Mouse (Mus musculus): Measurements from ENCODE around the gene Ephb2. TPM values are rescaled to one million over a fixed set of nuclear protein-coding genes. Genes with fewer than 3 reads are reported as not detected.
A peak's percentile ranks its signal among the peaks of the same experiment; 100 is the strongest.

The Ephb2 gene
- polyA plus RNA-seq, 1 experiment, result 16.8 TPM

DNA sequence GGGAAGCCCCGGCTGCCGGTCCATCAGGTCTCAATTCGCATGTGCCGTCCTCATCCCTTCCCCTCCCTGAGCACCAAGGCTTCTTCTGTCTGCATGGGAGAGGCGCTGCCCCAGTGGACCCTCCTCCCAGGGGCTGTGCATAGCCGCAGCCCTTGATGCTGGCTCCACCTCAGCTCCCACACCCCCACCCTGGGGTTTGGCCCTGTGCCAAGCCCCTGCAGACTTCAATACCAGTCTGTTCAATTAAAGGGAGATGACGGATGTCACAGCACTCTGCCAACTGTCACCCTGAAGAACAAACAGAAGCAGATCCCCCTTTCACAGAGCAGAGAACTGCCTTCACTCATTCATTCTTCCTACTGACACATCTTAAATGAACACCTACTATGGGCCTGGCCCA, 19.1 kb downstream of the Ephb2 start:
- TF ChIP-seq USF1 (IDR thresholded peaks at IDR 0.05; ENCODE audit: low read depth), result no peak
- no peak for TF ChIP-seq MYOG (IDR thresholded peaks at IDR 0.05; ENCODE audit: control insufficient read depth, extremely low read depth, insufficient read length)
- TF ChIP-seq CEBPB (IDR thresholded peaks at IDR 0.05; ENCODE audit: low read depth), result no peak
- TF ChIP-seq MYOD1 (IDR thresholded peaks at IDR 0.05; ENCODE audit: control insufficient read depth, insufficient read length, low read depth), result no peak
- no peak for TF ChIP-seq CTCF (IDR thresholded peaks at IDR 0.05; ENCODE audit: control insufficient read depth, insufficient read depth, insufficient read length)
- TF ChIP-seq MAX (IDR thresholded peaks at IDR 0.05), result no peak
- no peak for TF ChIP-seq FOSL1 (IDR thresholded peaks at IDR 0.05; ENCODE audit: insufficient read depth, low read length, poor library complexity, severe bottlenecking)
- no peaks in the 10 kb centered on the region for H3K36me3 ChIP-seq (ENCODE audit: control insufficient read depth, insufficient read depth)
- H3K27me3 ChIP-seq (ENCODE audit: control insufficient read depth, insufficient read depth, insufficient read length), result no peaks in the 10 kb centered on the region
- H3K4me3 ChIP-seq (ENCODE audit: insufficient read depth, poor library complexity, severe bottlenecking), result no peak overlapping the region
- H3K79me2 ChIP-seq (ENCODE audit: control insufficient read depth, insufficient read depth), result no peaks in the 10 kb centered on the region
- H3K79me3 ChIP-seq (ENCODE audit: low read depth), result no peaks in the 10 kb centered on the region
- no peak overlapping the region for H3ac ChIP-seq (ENCODE audit: control insufficient read depth, insufficient read length, low read depth)

DNA sequence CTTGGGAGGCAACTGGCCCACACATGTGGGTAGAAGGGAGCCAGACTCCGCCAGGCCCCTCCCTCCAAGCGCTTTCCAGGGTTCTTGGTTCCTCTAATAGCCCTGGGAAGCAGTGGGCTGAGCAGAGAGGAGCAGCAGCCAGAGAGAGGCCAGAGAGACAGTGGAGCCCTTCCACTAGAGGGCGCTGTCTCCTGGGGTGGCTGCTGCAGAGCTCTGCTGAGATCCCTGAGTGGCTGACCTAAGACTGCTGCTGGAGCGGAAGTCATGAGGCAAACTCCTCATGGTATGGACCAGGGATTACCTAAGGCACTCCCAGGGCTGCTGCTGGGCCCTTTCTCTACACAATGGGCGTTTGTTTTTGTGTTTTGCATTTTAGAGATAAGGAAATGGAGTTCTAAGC, 20.4 kb downstream of the Ephb2 start:
- Histone ChIP-seq H3K79me2 (ENCODE audit: control insufficient read depth, insufficient read depth) (no peaks in the 10 kb centered on the region), H3K27me3 (ENCODE audit: control insufficient read depth, insufficient read depth, insufficient read length) (no peaks in the 10 kb centered on the region), H3K4me3 (ENCODE audit: insufficient read depth, poor library complexity, severe bottlenecking) (no peak overlapping the region), H3K36me3 (ENCODE audit: control insufficient read depth, insufficient read depth) (no peaks in the 10 kb centered on the region), H3ac (ENCODE audit: control insufficient read depth, insufficient read length, low read depth) (no peak overlapping the region), H3K79me3 (ENCODE audit: low read depth) (no peaks in the 10 kb centered on the region)
- peak; percentile 53 for TF ChIP-seq CTCF (IDR thresholded peaks at IDR 0.05; ENCODE audit: control insufficient read depth, insufficient read depth, insufficient read length)
- TF ChIP-seq MAX (IDR thresholded peaks at IDR 0.05), result no peak

DNA sequence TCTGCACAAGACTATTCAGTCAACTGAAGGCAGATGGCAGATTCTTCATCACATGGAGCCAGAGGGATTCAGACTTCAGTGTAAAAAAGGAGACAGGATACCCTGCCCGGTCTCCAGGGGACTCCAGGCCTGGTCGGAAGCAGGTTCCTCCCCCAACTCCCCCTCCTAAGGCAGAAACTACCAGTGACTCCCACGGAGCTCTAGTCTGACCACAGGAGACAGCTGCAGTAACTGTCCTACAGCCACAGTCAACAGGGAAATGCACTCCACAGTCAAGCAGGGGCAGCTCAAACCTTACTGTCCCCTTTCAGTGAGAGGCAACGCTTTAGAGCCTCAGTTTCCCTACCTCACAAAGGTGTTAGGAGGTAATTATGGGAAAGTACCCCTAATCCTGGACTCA, 23.2 kb downstream of the Ephb2 start:
- no peak overlapping the region for H3K4me3 ChIP-seq (ENCODE audit: insufficient read depth, poor library complexity, severe bottlenecking)
- H3K27me3 ChIP-seq (ENCODE audit: control insufficient read depth, insufficient read depth, insufficient read length), result no peaks in the 10 kb centered on the region
- H3K79me3 ChIP-seq (ENCODE audit: low read depth), result peaks cover 1% of the 10 kb centered on the region
- no peaks in the 10 kb centered on the region for H3K36me3 ChIP-seq (ENCODE audit: control insufficient read depth, insufficient read depth)
- TF ChIP-seq MAX (IDR thresholded peaks at IDR 0.05) (no peak), MYOD1 (IDR thresholded peaks at IDR 0.05; ENCODE audit: control insufficient read depth, insufficient read length, low read depth) (no peak), MYOG (IDR thresholded peaks at IDR 0.05; ENCODE audit: control insufficient read depth, extremely low read depth, insufficient read length) (no peak), FOSL1 (IDR thresholded peaks at IDR 0.05; ENCODE audit: insufficient read depth, low read length, poor library complexity, severe bottlenecking) (no peak), CEBPB (IDR thresholded peaks at IDR 0.05; ENCODE audit: low read depth) (no peak), USF1 (IDR thresholded peaks at IDR 0.05; ENCODE audit: low read depth) (no peak), CTCF (IDR thresholded peaks at IDR 0.05; ENCODE audit: control insufficient read depth, insufficient read depth, insufficient read length) (no peak)
- H3ac ChIP-seq (ENCODE audit: control insufficient read depth, insufficient read length, low read depth), result no peak overlapping the region
- peaks cover 5% of the 10 kb centered on the region for H3K79me2 ChIP-seq (ENCODE audit: control insufficient read depth, insufficient read depth)

DNA sequence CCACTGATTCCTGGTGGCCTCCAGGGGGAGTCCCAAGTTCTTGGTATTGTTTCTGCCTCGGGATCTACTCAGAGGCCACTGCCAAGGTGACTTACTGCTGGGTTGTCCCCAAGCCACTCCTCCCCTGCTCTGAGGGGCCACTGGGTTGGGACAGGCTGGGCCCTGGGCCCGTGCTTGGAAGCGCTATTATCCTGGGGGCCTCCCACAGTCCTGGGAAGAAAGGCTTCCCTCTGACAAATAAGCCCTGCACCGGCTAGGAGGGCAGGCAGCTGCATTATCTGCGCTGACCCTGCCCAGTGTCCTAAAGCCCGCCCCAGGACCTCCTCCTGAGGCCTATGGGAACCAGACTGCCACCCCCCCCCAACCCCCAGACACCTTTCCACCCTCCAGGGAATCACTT, 24.2 kb downstream of the Ephb2 start:
- H3ac ChIP-seq (ENCODE audit: control insufficient read depth, insufficient read length, low read depth), result no peak overlapping the region
- H3K36me3 ChIP-seq (ENCODE audit: control insufficient read depth, insufficient read depth), result no peaks in the 10 kb centered on the region
- H3K27me3 ChIP-seq (ENCODE audit: control insufficient read depth, insufficient read depth, insufficient read length), result no peaks in the 10 kb centered on the region
- TF ChIP-seq MAX (IDR thresholded peaks at IDR 0.05) (no peak), USF1 (IDR thresholded peaks at IDR 0.05; ENCODE audit: low read depth) (no peak), FOSL1 (IDR thresholded peaks at IDR 0.05; ENCODE audit: insufficient read depth, low read length, poor library complexity, severe bottlenecking) (no peak), CEBPB (IDR thresholded peaks at IDR 0.05; ENCODE audit: low read depth) (no peak), MYOG (IDR thresholded peaks at IDR 0.05; ENCODE audit: control insufficient read depth, extremely low read depth, insufficient read length) (no peak), CTCF (IDR thresholded peaks at IDR 0.05; ENCODE audit: control insufficient read depth, insufficient read depth, insufficient read length) (no peak), MYOD1 (IDR thresholded peaks at IDR 0.05; ENCODE audit: control insufficient read depth, insufficient read length, low read depth) (no peak)
- no peak overlapping the region for H3K4me3 ChIP-seq (ENCODE audit: insufficient read depth, poor library complexity, severe bottlenecking)
- peaks cover 6% of the 10 kb centered on the region for H3K79me3 ChIP-seq (ENCODE audit: low read depth)
- peaks cover 14% of the 10 kb centered on the region for H3K79me2 ChIP-seq (ENCODE audit: control insufficient read depth, insufficient read depth)

DNA sequence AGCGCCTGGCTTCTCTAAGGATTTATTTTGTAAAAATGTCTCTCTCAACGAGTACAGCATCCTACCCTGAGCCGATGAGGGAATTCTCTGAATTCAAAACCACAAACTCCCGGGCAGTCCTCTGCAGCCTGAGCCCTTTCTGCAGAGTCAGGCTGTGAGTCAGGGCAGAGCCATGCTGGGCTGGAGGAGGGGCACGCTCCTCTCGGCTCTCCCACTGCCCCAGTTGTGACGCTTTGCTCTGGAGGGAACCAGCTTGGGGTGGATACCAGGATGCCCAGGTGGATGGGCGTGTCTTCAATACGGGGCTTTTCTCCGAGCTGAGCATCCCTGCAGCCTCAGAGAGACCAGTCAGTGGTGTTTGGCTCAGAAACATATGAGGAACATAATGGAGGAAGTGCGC, 27.3 kb downstream of the Ephb2 start:
- Histone ChIP-seq H3K36me3 (ENCODE audit: control insufficient read depth, insufficient read depth) (no peaks in the 10 kb centered on the region), H3K79me3 (ENCODE audit: low read depth) (peaks cover 6% of the 10 kb centered on the region), H3K79me2 (ENCODE audit: control insufficient read depth, insufficient read depth) (peaks cover 39% of the 10 kb centered on the region), H3ac (ENCODE audit: control insufficient read depth, insufficient read length, low read depth) (peak overlapping the region; percentile 40), H3K27me3 (ENCODE audit: control insufficient read depth, insufficient read depth, insufficient read length) (no peaks in the 10 kb centered on the region), H3K4me3 (ENCODE audit: insufficient read depth, poor library complexity, severe bottlenecking) (no peak overlapping the region)
- TF ChIP-seq CTCF (IDR thresholded peaks at IDR 0.05; ENCODE audit: control insufficient read depth, insufficient read depth, insufficient read length) (no peak), USF1 (IDR thresholded peaks at IDR 0.05; ENCODE audit: low read depth) (peak; percentile 62), MAX (IDR thresholded peaks at IDR 0.05) (peak; percentile 77)

DNA sequence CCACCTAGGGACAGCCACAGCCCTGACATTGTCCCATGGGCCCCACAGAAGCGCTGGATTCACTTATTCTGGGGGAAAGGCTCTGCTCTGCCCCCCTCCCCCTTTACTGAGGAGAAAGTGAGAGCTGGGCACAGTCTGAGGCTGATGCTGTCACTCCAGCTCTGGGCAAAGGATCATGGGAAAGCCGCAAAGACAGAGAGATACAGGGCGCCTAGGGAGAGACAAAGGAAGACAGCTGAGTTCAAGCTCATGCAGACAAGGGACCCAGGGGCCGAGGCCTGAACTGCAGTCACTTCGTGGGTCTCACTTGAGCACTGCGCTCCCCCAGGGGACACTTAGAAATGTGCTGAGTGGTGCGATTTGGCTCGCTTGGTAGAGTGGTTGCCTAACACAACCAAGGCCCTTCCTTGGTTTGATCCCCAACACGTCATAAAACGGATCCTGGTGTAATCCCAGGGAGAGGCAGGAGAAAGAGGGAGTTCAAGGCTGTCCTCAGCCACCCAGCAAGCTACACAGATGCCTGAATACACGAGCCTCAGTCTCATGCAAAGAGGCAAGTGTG, 28.3 kb downstream of the Ephb2 start:
- Histone ChIP-seq H3K27me3 (ENCODE audit: control insufficient read depth, insufficient read depth, insufficient read length) (no peaks in the 10 kb centered on the region), H3K79me2 (ENCODE audit: control insufficient read depth, insufficient read depth) (peaks cover 44% of the 10 kb centered on the region), H3ac (ENCODE audit: control insufficient read depth, insufficient read length, low read depth) (no peak overlapping the region), H3K36me3 (ENCODE audit: control insufficient read depth, insufficient read depth) (no peaks in the 10 kb centered on the region), H3K79me3 (ENCODE audit: low read depth) (peaks cover 6% of the 10 kb centered on the region), H3K4me3 (ENCODE audit: insufficient read depth, poor library complexity, severe bottlenecking) (no peak overlapping the region)
- TF ChIP-seq CEBPB (IDR thresholded peaks at IDR 0.05; ENCODE audit: low read depth), result no peak
- no peak for TF ChIP-seq MAX (IDR thresholded peaks at IDR 0.05)
- no peak for TF ChIP-seq USF1 (IDR thresholded peaks at IDR 0.05; ENCODE audit: low read depth)
- no peak for TF ChIP-seq FOSL1 (IDR thresholded peaks at IDR 0.05; ENCODE audit: insufficient read depth, low read length, poor library complexity, severe bottlenecking)
- no peak for TF ChIP-seq MYOD1 (IDR thresholded peaks at IDR 0.05; ENCODE audit: control insufficient read depth, insufficient read length, low read depth)
- TF ChIP-seq MYOG (IDR thresholded peaks at IDR 0.05; ENCODE audit: control insufficient read depth, extremely low read depth, insufficient read length), result no peak

All from C2C12 (cell line).